Mouse (Mus musculus) liver, embryonic 15.5 days (tissue): ENCODE measurements around the gene Klc1. TPM values are rescaled to one million over a fixed set of nuclear protein-coding genes. Genes with fewer than 3 reads are reported as not detected.

Experiments
- ATAC-seq: fragments of 200-750 bp; cut with Nextera tagmentation; 2 replicates; pipeline ENCODE4 v1.8.0; 2017; ENCODE audit warnings: moderate number of reproducible peaks, mild to moderate bottlenecking, moderate library complexity; ENCODE audit not compliant: insufficient read depth
- H3K27ac ChIP-seq: fragments of 300-500 bp; sonication (generic); replicated peaks from 2 replicates; pipeline ENCODE4 v1.5.1; 2015; ENCODE audit warnings: mild to moderate bottlenecking, inconsistent platforms
- H3K27me3 ChIP-seq: fragments of 300-500 bp; sonication (generic); 2 replicates; pipeline ENCODE4 v1.6.1; 2015; ENCODE audit warnings: mild to moderate bottlenecking, inconsistent platforms
- H3K36me3 ChIP-seq: fragments of 300-500 bp; sonication (generic); replicated peaks from 2 replicates; pipeline ENCODE4 v1.6.1; 2015; ENCODE audit warnings: moderate library complexity, mild to moderate bottlenecking, inconsistent platforms
- H3K4me1 ChIP-seq: fragments of 300-500 bp; sonication (generic); replicated peaks from 2 replicates; pipeline ENCODE4 v1.6.1; 2015; ENCODE audit warnings: inconsistent platforms
- H3K4me2 ChIP-seq: fragments of 300-500 bp; sonication (generic); 2 replicates; pipeline ENCODE4 v1.6.1; 2015; ENCODE audit warnings: moderate library complexity, mild to moderate bottlenecking, inconsistent platforms
- H3K4me3 ChIP-seq: fragments of 300-500 bp; sonication (generic); replicated peaks from 2 replicates; pipeline ENCODE4 v1.5.1; 2015; ENCODE audit warnings: mild to moderate bottlenecking, inconsistent platforms
- H3K9ac ChIP-seq: fragments of 300-500 bp; sonication (generic); 2 replicates; pipeline ENCODE4 v1.6.1; 2015; ENCODE audit warnings: moderate library complexity, mild to moderate bottlenecking, inconsistent platforms
- H3K9me3 ChIP-seq: fragments of 300-500 bp; sonication (generic); replicated peaks from 2 replicates; pipeline ENCODE4 v1.6.1; 2016; ENCODE audit warnings: inconsistent platforms
- WGBS: fragments of 180-500 bp; shearing (Covaris S2); methylation state at CpG from one replicate; pipeline ENCODE4 v1.1.7; 2015; ENCODE audit warnings: mixed read lengths; ENCODE audit not compliant: insufficient replicate concordance; 5-methylcytosine and 5-hydroxymethylcytosine counted together
- polyA plus RNA-seq: library from polyadenylated mRNA; unstranded; fragments of >200 nt; fragmentation: Nextera tagmentation; extraction: Ambion mirVana; gene quantifications from 2 replicates; pipeline ENCODE4 v1.2.1, GENCODE M21; 2015

The Klc1 gene
- polyA plus RNA-seq, 1 experiment from 2014 or later, result 18.3 TPM

DNA sequence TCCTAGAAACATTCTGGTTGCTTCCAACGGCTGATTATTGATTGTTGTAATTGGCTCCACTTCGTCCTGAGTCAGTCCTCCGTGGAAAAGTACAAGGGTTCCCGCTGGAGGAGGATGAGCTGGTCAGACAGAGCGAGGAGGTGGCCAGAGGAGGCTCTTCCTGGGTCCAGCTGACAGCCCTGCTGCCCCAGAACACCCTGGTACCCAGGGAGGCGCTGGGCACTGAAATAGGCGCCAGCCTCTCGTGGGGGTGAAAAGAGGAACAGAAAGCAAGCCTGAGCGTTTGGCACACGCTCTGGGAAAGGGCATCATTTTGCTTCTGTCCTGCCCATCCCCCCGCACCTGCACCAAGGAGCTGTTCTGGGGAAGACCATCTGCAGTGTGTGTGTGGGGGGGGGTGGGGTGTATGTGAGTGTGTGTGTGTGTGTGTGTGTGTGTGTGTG is 14.6 kb upstream of the Klc1 start:
- no peak for ATAC-seq

DNA sequence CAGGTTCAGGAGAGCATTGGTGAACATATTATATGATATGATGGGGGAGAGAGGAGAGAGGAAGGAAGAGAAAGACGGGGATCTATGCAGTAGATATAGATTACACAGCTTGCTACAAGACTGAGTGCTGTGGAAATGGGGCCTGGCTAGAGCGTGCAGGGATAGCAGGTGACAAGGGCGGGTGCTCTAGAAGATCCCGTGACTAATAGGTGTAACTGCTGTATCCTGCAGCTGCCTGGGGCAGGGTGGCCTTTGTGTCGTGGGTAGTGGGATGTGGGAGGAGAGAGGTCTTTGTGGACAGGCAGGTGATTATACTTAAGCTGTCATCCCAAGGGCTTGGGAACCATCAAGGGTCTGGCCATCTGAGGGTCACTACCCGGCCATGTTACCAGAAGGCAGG is 13.4 kb upstream of the Klc1 start:
- H3K4me3 ChIP-seq, result no peak overlapping the region
- H3K27me3 ChIP-seq, result no peaks in the 10 kb centered on the region
- H3K9ac ChIP-seq, result no peak overlapping the region
- H3K4me1 ChIP-seq, result peaks cover 18% of the 10 kb centered on the region
- WGBS, result 56% methylated on average over 6 of the region's 6 CpGs
- H3K27ac ChIP-seq, result no peak overlapping the region
- no peaks in the 10 kb centered on the region for H3K9me3 ChIP-seq
- no peaks in the 10 kb centered on the region for H3K36me3 ChIP-seq
- ATAC-seq, result no peak
- no peak overlapping the region for H3K4me2 ChIP-seq

More for the DNA sequence above, 14.6 kb upstream of the Klc1 start:
- no peaks in the 10 kb centered on the region for H3K9me3 ChIP-seq
- H3K27me3 ChIP-seq, result no peaks in the 10 kb centered on the region
- no peak overlapping the region for H3K27ac ChIP-seq
- H3K4me2 ChIP-seq, result no peak overlapping the region
- H3K4me1 ChIP-seq, result peaks cover 18% of the 10 kb centered on the region
- WGBS, result 59% methylated on average over 11 of the region's 11 CpGs
- H3K36me3 ChIP-seq, result no peaks in the 10 kb centered on the region
- no peak overlapping the region for H3K9ac ChIP-seq
- H3K4me3 ChIP-seq, result no peak overlapping the region

DNA sequence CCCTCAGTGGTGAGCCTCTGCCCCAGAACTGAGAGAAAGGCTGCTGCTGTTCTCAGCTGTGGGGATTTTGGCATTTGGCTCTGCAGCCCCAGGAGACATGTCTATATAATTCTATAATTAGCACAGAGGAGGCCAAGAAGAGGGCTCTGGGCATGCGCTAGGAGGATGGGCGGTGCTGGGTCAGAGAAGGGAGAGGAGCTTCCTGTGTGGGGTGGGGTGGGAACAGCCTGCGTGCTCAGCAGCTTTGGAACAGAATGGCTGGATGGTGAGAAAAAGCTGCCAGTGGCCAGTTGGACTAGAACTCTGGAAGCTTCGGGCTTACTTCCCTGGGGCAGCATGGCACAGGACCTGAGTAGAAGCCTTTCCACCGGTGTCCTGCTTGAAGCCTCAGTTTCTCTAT is 12.6 kb upstream of the Klc1 start:
- ATAC-seq, result peak; percentile 48
- Histone ChIP-seq H3K4me2 (no peak overlapping the region), H3K9ac (no peak overlapping the region), H3K4me3 (no peak overlapping the region), H3K27ac (no peak overlapping the region), H3K4me1 (peaks cover 18% of the 10 kb centered on the region), H3K27me3 (no peaks in the 10 kb centered on the region), H3K36me3 (no peaks in the 10 kb centered on the region), H3K9me3 (no peaks in the 10 kb centered on the region)
- WGBS, result 29% methylated on average over 5 of the region's 5 CpGs

DNA sequence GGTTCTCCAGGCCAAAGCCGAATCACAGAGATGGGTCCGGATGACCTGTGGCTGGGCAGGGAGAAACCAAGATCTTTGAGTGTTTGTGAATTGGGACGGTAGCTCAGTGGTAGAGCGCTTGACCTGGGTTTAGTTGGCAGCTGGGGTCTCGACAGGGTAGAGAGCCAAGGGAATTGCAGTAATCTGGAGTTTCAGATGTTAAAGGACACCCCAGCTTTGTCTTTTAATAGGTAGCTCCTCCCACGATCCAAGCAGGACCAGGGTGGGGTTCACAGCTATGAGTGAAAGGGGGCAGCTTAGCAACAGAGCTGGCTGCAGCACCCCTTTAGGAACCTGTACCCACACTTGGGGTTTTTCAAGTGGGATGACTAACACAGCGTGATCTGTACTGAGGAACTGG is 11.2 kb upstream of the Klc1 start:
- no peak for ATAC-seq
- H3K4me3 ChIP-seq, result no peak overlapping the region
- H3K27me3 ChIP-seq, result no peaks in the 10 kb centered on the region
- no peaks in the 10 kb centered on the region for H3K36me3 ChIP-seq
- WGBS, result 72% methylated on average over 7 of the region's 7 CpGs
- no peak overlapping the region for H3K9ac ChIP-seq
- H3K9me3 ChIP-seq, result no peaks in the 10 kb centered on the region
- no peak overlapping the region for H3K27ac ChIP-seq
- H3K4me1 ChIP-seq, result peaks cover 18% of the 10 kb centered on the region
- H3K4me2 ChIP-seq, result no peak overlapping the region

DNA sequence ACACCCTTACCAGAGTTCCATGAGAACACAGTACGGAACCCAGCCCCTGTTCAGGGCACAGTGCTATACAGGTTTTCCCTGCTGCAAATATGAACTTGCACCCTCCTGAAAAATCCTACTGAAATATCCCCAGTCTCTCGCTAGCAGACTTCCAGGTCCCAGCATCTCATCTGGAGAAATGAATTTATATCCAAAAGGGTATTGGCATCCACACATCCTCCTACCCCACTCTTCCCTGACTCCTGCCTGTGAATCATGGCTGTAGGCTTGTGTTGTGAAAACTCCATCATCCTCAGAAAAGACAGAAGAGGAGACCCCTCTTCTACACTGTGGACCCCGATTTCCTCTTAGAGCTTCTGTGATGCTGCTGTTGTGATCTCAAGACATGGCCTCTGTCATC is 7.9 kb upstream of the Klc1 start:
- Histone ChIP-seq H3K4me3 (no peak overlapping the region), H3K4me2 (no peak overlapping the region), H3K36me3 (no peaks in the 10 kb centered on the region), H3K9me3 (no peaks in the 10 kb centered on the region), H3K27me3 (no peaks in the 10 kb centered on the region), H3K4me1 (peaks cover 25% of the 10 kb centered on the region), H3K27ac (no peak overlapping the region), H3K9ac (no peak overlapping the region)
- no peak for ATAC-seq
- 82% methylated on average over 3 of the region's 3 CpGs for WGBS

DNA sequence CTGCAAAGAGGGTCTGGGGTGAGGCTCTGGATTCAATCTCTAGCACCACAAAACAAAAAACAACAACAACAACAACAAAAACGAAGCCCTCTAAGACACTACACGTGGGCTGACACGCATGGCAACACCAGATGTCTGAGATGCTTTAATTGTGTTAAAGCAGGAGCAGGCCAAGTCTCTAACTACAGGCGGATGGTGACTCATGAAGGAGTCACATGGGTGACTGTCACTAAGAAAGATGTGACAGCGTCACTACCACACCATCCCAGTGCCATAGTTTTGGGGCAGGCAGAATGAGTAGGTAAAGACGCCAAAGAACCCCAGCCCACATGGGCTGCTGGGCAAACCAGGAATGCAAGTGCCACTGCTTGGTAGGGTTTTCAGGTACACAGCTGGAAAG is 6.2 kb upstream of the Klc1 start:
- Histone ChIP-seq H3K9ac (no peak overlapping the region), H3K27ac (no peak overlapping the region), H3K27me3 (peaks cover 5% of the 10 kb centered on the region), H3K4me3 (no peak overlapping the region), H3K4me1 (peaks cover 24% of the 10 kb centered on the region), H3K9me3 (no peaks in the 10 kb centered on the region), H3K36me3 (no peaks in the 10 kb centered on the region), H3K4me2 (no peak overlapping the region)
- 75% methylated on average over 6 of the region's 6 CpGs for WGBS
- ATAC-seq, result no peak

DNA sequence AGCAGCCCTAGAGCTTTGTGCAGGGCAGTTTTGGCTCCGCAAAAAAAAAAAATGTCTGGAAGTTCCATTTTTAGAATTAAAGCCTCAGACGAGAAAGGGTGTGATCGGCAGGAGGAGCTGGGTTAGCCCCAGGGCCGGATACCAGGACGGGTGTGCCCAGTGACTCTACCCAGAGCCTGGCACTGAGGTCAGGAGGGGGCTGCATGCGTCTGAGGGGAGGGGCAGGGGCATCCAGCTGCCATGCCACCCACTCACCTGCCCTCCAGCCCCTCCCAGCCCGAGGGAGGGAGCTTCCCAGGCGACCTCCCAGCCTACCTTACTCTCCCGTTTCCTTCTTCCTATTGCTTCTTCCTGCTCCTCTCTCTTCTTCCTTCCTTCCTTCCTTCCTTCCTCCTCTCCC is 5.3 kb upstream of the Klc1 start:
- no peak overlapping the region for H3K4me3 ChIP-seq
- H3K9me3 ChIP-seq, result no peaks in the 10 kb centered on the region
- no peaks in the 10 kb centered on the region for H3K36me3 ChIP-seq
- no peak overlapping the region for H3K27ac ChIP-seq
- ATAC-seq, result no peak
- no peak overlapping the region for H3K9ac ChIP-seq
- 61% methylated on average over 9 of the region's 9 CpGs for WGBS
- H3K27me3 ChIP-seq, result peaks cover 5% of the 10 kb centered on the region
- H3K4me1 ChIP-seq, result peaks cover 32% of the 10 kb centered on the region
- H3K4me2 ChIP-seq, result no peak overlapping the region

DNA sequence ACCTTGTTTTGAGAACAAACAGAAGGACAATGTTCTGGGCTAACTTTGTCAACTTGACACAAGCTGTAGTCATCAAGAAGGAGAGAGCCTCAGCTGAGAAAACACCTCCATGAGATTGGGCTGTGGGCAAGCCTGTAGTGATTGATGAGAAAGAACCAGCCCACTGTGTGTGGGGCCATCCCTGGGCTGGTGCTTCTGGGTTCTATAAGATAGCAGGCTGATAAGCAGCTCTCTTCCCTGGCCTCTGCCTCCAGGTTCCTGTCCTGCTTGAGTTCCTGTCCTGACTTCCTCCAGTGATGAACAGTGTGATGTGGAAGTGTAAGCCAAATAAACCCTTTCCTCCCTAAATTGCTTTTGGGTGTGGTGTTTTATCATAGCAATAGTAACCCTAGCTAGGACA is 3.9 kb upstream of the Klc1 start:
- H3K27ac ChIP-seq, result no peak overlapping the region
- no peak overlapping the region for H3K9ac ChIP-seq
- H3K9me3 ChIP-seq, result no peaks in the 10 kb centered on the region
- peaks cover 42% of the 10 kb centered on the region for H3K4me1 ChIP-seq
- no peak overlapping the region for H3K4me2 ChIP-seq
- H3K36me3 ChIP-seq, result no peaks in the 10 kb centered on the region
- peaks cover 5% of the 10 kb centered on the region for H3K27me3 ChIP-seq
- ATAC-seq, result no peak
- no peak overlapping the region for H3K4me3 ChIP-seq

DNA sequence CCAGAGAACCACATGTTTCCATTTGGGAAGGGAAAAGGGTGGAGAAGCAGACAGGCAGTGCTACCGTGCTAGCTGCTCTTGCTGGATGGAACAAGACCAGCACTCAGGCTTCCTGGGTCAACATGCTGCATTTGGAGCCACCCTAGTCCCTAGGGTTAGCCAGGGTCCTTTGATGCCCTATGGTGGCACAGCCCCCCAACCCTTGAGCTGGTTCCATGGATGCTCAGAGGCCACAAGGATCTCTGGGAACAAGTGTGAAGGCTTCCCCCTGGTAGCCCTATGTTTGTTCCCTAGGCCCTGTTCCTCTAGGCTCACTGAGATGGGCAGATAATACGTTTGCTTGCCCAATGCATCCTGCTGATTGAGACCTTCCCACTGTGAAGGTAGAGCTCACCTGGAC is 3.4 kb upstream of the Klc1 start:
- H3K27ac ChIP-seq, result no peak overlapping the region

DNA sequence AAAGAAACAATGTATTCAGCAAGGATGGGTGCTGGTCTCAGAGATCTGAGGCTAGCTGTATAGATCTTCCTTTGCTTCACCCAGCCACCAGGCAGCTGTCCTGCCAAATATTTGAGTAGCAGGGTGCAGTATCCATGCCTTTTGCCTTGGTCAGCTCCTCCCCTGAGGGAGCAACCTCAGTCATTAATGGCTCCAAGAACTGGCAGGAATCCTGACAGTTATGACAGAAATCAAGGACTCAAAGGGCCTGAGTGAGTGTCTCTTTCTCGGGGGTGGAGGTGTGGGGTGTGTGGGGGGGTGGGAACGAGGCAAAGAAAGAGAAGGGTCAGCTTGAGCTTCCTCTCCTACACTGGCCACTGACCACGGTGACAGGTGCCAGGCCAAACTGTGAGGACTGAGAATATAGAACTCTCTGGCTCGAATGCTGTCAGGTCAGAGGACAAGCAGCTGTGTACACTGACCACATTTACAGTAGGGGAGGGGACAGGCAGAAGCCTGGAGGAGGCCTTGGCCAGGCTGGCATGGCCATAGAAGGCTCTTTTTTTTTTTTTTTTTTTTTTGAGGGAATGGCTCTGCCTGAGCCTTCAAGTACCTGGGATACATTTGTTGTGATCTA is 2.5 kb upstream of the Klc1 start:
- no peak overlapping the region for H3K27ac ChIP-seq
- WGBS, result 30% methylated on average over 4 of the region's 4 CpGs
- no peaks in the 10 kb centered on the region for H3K36me3 ChIP-seq
- H3K9ac ChIP-seq, result no peak overlapping the region
- no peaks in the 10 kb centered on the region for H3K9me3 ChIP-seq
- H3K4me3 ChIP-seq, result no peak overlapping the region
- peaks cover 55% of the 10 kb centered on the region for H3K4me1 ChIP-seq
- peaks cover 5% of the 10 kb centered on the region for H3K27me3 ChIP-seq
- ATAC-seq, result no peak
- no peak overlapping the region for H3K4me2 ChIP-seq

More for the DNA sequence above, 3.4 kb upstream of the Klc1 start:
- Histone ChIP-seq H3K4me3 (no peak overlapping the region), H3K4me1 (peaks cover 47% of the 10 kb centered on the region), H3K36me3 (no peaks in the 10 kb centered on the region), H3K4me2 (no peak overlapping the region), H3K27me3 (peaks cover 5% of the 10 kb centered on the region), H3K9ac (no peak overlapping the region), H3K9me3 (no peaks in the 10 kb centered on the region)
- 27% methylated on average over 2 of the region's 2 CpGs for WGBS
- no peak for ATAC-seq

DNA sequence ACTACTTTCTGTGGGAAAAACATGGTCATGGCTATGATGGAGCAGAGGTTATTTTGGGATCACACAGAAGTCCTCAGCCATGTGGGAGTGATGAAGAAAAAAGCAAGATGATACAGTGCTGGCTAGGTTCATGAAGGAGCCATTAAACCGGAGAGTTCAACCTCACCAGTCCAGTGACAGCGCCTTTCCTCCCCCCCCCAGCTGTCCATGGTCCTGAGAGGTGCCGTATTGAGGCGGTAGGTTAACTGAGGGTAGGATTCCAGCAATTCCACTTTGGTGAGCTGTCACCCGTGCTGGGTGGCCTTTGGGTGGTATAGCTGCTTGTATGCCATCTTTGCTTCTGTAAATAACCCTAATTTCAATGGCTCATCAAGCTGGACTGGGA is 2.0 kb upstream of the Klc1 start:
- no peak overlapping the region for H3K9ac ChIP-seq
- H3K4me3 ChIP-seq, result no peak overlapping the region
- no peaks in the 10 kb centered on the region for H3K9me3 ChIP-seq
- no peak overlapping the region for H3K27ac ChIP-seq
- whole genome bisulfite sequencing, result 35% methylated on average over 5 of the region's 5 CpGs
- peaks cover 5% of the 10 kb centered on the region for H3K27me3 ChIP-seq
- H3K36me3 ChIP-seq, result no peaks in the 10 kb centered on the region
- ATAC-seq, result no peak
- no peak overlapping the region for H3K4me2 ChIP-seq
- H3K4me1 ChIP-seq, result peaks cover 55% of the 10 kb centered on the region

DNA sequence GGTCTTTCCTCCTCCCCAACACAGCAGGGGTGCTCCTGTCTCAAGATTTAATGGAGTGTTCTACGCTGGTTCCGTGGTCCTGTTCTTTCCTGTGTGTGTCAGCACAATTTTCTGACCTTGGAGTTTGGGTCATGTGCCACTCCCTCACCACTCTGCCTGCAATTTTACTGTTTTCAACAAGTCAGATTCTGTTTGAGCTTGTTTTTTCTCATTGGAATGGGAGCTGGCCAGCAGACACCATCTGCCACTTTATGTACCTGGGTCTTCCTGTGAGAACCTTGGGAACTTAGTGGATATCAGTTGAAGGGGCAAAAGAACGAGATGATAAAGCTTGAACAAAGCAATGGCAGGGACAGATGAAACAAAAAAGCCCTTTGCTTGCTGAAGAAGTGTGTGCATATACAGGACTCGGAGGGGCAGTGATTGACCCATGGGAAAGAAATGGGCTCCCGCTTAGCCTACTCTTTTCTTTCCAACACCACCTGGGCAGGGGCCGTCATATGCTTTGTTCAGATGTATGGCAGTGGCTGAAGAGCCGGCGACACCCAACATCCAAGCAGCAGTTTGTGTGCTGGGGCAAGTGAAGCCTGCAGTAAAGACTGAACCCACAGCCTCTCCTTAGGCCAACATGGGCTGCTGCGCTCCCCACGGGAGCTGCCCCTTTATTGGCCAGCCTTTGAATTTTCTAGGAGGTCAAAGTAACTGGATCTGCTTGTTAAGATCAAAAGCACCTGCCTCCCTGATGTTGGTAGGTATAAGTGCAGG is 906 bp upstream of the Klc1 start:
- H3K9me3 ChIP-seq, result no peaks in the 10 kb centered on the region
- no peak overlapping the region for H3K27ac ChIP-seq
- H3K9ac ChIP-seq, result peak overlapping the region; percentile 82
- no peak for ATAC-seq
- peaks cover 58% of the 10 kb centered on the region for H3K4me1 ChIP-seq
- peaks cover 4% of the 10 kb centered on the region for H3K36me3 ChIP-seq
- 54% methylated on average over 10 of the region's 10 CpGs for WGBS
- peak overlapping the region; percentile 72 for H3K4me3 ChIP-seq
- peak overlapping the region; percentile 96 for H3K4me2 ChIP-seq
- H3K27me3 ChIP-seq, result peaks cover 5% of the 10 kb centered on the region
